Mouse (Mus musculus) stomach, postnatal 0 days (tissue): ENCODE measurements around the gene Usp20. TPM values are rescaled to one million over a fixed set of nuclear protein-coding genes. Genes with fewer than 3 reads are reported as not detected.

ENCODE experiments used
- ATAC-seq: fragments of 200-750 bp; cut with Nextera tagmentation; 2 replicates; pipeline ENCODE4 v1.8.0; 2017; ENCODE audit not compliant: low FRiP score, low TSS enrichment
- DNase-seq: peaks from one replicate; pipeline ENCODE4 v3.0.0-alpha.2; 2016; ENCODE audit warnings: low spot score
- H3K27ac ChIP-seq: fragments of 300-500 bp; sonication (generic); replicated peaks from 2 replicates; pipeline ENCODE4 v1.5.1; 2014; ENCODE audit warnings: mild to moderate bottlenecking, control low read depth
- H3K27me3 ChIP-seq: fragments of 300-500 bp; sonication (generic); 2 replicates; pipeline ENCODE4 v1.6.1; 2014; ENCODE audit warnings: low read length; ENCODE audit not compliant: control insufficient read depth, insufficient read depth
- H3K36me3 ChIP-seq: fragments of 300-500 bp; sonication (generic); 2 replicates; pipeline ENCODE4 v1.6.1; 2014; ENCODE audit warnings: low read length, mixed read lengths; ENCODE audit not compliant: control insufficient read depth, insufficient read depth
- H3K4me1 ChIP-seq: fragments of 300-500 bp; sonication (generic); replicated peaks from 2 replicates; pipeline ENCODE4 v1.6.1; 2014; ENCODE audit warnings: antibody characterized with exemption; ENCODE audit not compliant: control insufficient read depth, insufficient read depth
- H3K4me2 ChIP-seq: fragments of 300-500 bp; sonication (generic); replicated peaks from 2 replicates; pipeline ENCODE4 v1.6.1; 2014; ENCODE audit warnings: low read depth, mild to moderate bottlenecking, control low read depth, moderate library complexity
- H3K4me3 ChIP-seq: fragments of 300-500 bp; sonication (generic); 2 replicates; pipeline ENCODE4 v1.5.1; 2014; ENCODE audit warnings: low read depth, low read length, control low read depth
- H3K9ac ChIP-seq: fragments of 300-500 bp; sonication (generic); 2 replicates; pipeline ENCODE4 v1.6.1; 2014; ENCODE audit warnings: mild to moderate bottlenecking, low read length, control low read depth, mixed read lengths
- H3K9me3 ChIP-seq: fragments of 300-500 bp; sonication (generic); 2 replicates; pipeline ENCODE4 v1.6.1; 2016; ENCODE audit warnings: low read length; ENCODE audit not compliant: control insufficient read depth
- CTCF ChIP-seq: IDR thresholded peaks from 2 replicates; pipeline ENCODE4 v1.5.1; 2016; ENCODE audit warnings: antibody characterized with exemption, low read depth, mild to moderate bottlenecking, moderate library complexity
- EP300 ChIP-seq: optimal IDR thresholded peaks from 2 replicates; pipeline ENCODE3; 2016; ENCODE audit warnings: antibody characterized with exemption
- WGBS: fragments of 180-500 bp; shearing (Covaris S2); extraction: QIAGEN DNeasy Blood & Tissue Kit; methylation state at CpG from one replicate; pipeline ENCODE4 v1.1.7; 2014; 5-methylcytosine and 5-hydroxymethylcytosine counted together
- polyA plus RNA-seq: library from polyadenylated mRNA; unstranded; fragments of >200 nt; fragmentation: Nextera tagmentation; extraction: Ambion mirVana; gene quantifications from 2 replicates; pipeline ENCODE4 v1.2.1, GENCODE M21; 2015

The Usp20 gene
- polyA plus RNA-seq, 1 experiment from 2014 or later = 8.9 TPM

- TF ChIP-seq CTCF (peak; percentile 96), EP300 (no peak)
- peak; percentile 53 for DNase-seq
- no peak overlapping the region for H3K4me3 ChIP-seq
- H3K4me2 ChIP-seq = no peak overlapping the region
- peaks cover 8% of the 10 kb centered on the region; the same call in 1 of the 2 replicates for H3K36me3 ChIP-seq
- H3K27me3 ChIP-seq = no peaks in the 10 kb centered on the region
- no peaks in the 10 kb centered on the region for H3K4me1 ChIP-seq
- peak; percentile 44; the same call in 1 of the 2 replicates for ATAC-seq
- no peak overlapping the region for H3K27ac ChIP-seq
- no peaks in the 10 kb centered on the region for H3K9me3 ChIP-seq
- 25% methylated on average over 5 of the region's 5 CpGs for WGBS
- no peak overlapping the region for H3K9ac ChIP-seq
Measured at GRCm38 (mm10) chr2:31024618-31025370, 42.7 kb downstream of the Usp20 start.

- Histone ChIP-seq H3K4me2 (no peak overlapping the region), H3K27me3 (no peaks in the 10 kb centered on the region), H3K27ac (0 out of 2 replicates have a peak overlapping the region, but pooled peaks have one; percentile 35), H3K4me1 (no peaks in the 10 kb centered on the region), H3K9ac (no peak overlapping the region), H3K4me3 (no peak overlapping the region), H3K9me3 (no peaks in the 10 kb centered on the region), H3K36me3 (peaks cover 6% of the 10 kb centered on the region; the same call in 1 of the 2 replicates)
- DNase-seq = no peak
- ATAC-seq = no peak
- WGBS = 65% methylated on average over 3 of the region's 3 CpGs
- TF ChIP-seq CTCF (no peak), EP300 (no peak)
Measured at GRCm38 (mm10) chr2:31025458-31025857, 43.4 kb downstream of the Usp20 start.

- Histone ChIP-seq H3K27ac (peak overlapping the region; percentile 58), H3K4me1 (no peaks in the 10 kb centered on the region), H3K27me3 (no peaks in the 10 kb centered on the region), H3K4me3 (no peak overlapping the region), H3K4me2 (no peak overlapping the region), H3K9me3 (no peaks in the 10 kb centered on the region), H3K9ac (no peak overlapping the region), H3K36me3 (peaks cover 9% of the 10 kb centered on the region; the same call in 1 of the 2 replicates)
- ATAC-seq = no peak
- DNase-seq = no peak
- 46% methylated on average over 8 of the region's 8 CpGs for WGBS
- TF ChIP-seq CTCF = no peak
- TF ChIP-seq EP300 = no peak
Measured at GRCm38 (mm10) chr2:31026642-31027041, 44.6 kb downstream of the Usp20 start.

GRCm38 (mm10) chr2:31031972-31032371 is 49.9 kb downstream of the Usp20 start:
- Histone ChIP-seq H3K9me3 (no peaks in the 10 kb centered on the region), H3K4me3 (no peak overlapping the region), H3K4me1 (no peaks in the 10 kb centered on the region), H3K4me2 (no peak overlapping the region), H3K36me3 (peaks cover 30% of the 10 kb centered on the region), H3K27me3 (no peaks in the 10 kb centered on the region), H3K27ac (no peak overlapping the region), H3K9ac (no peak overlapping the region)
- ATAC-seq = no peak
- TF ChIP-seq CTCF = no peak
- TF ChIP-seq EP300 = no peak
- WGBS = 89% methylated on average over 7 of the region's 7 CpGs
- no peak for DNase-seq

- no peak overlapping the region for H3K4me3 ChIP-seq
- DNase-seq (no peak), ATAC-seq (no peak)
- peaks cover 28% of the 10 kb centered on the region for H3K36me3 ChIP-seq
- H3K9ac ChIP-seq = no peak overlapping the region
- no peaks in the 10 kb centered on the region for H3K27me3 ChIP-seq
- TF ChIP-seq CTCF (no peak), EP300 (no peak)
- no peaks in the 10 kb centered on the region for H3K4me1 ChIP-seq
- H3K4me2 ChIP-seq = no peak overlapping the region
- 91% methylated on average over 6 of the region's 6 CpGs for WGBS
- no peak overlapping the region for H3K27ac ChIP-seq
- no peaks in the 10 kb centered on the region for H3K9me3 ChIP-seq
Measured at GRCm38 (mm10) chr2:31036811-31037210, 54.7 kb downstream of the Usp20 start.

- Histone ChIP-seq H3K4me1 (no peaks in the 10 kb centered on the region), H3K4me2 (no peak overlapping the region), H3K27ac (no peak overlapping the region), H3K9me3 (no peaks in the 10 kb centered on the region), H3K9ac (no peak overlapping the region), H3K27me3 (no peaks in the 10 kb centered on the region), H3K36me3 (peaks cover 14% of the 10 kb centered on the region), H3K4me3 (no peak overlapping the region)
- peak; percentile 36; the same call in 1 of the 2 replicates for TF ChIP-seq CTCF
- TF ChIP-seq EP300 = no peak
- no peak for DNase-seq
- no peak for ATAC-seq
- WGBS = 96% methylated on average over 3 of the region's 3 CpGs
Measured at GRCm38 (mm10) chr2:31040043-31040442, 58.0 kb downstream of the Usp20 start.
